Mouse (Mus musculus) C2C12 (cell line): ENCODE data around the gene Tsc22d2. TPM values are rescaled to one million over a fixed set of nuclear protein-coding genes. Genes with fewer than 3 reads are reported as not detected.

Experiments
- H3K27me3 ChIP-seq: one replicate; pipeline ENCODE4 v1.6.1; 2011; ENCODE audit not compliant: control insufficient read depth, insufficient read depth, insufficient read length
- H3K36me3 ChIP-seq: one replicate; pipeline ENCODE4 v1.6.1; 2011; ENCODE audit not compliant: control insufficient read depth, insufficient read depth
- H3K4me3 ChIP-seq: one replicate; pipeline ENCODE4 v1.5.1; 2011; ENCODE audit warnings: mild to moderate bottlenecking, control low read depth; ENCODE audit not compliant: poor library complexity, insufficient read depth, severe bottlenecking
- H3K79me2 ChIP-seq: one replicate; pipeline ENCODE4 v1.6.1; 2011; ENCODE audit not compliant: control insufficient read depth, insufficient read depth
- H3K79me3 ChIP-seq: one replicate; pipeline ENCODE4 v1.6.1; 2011; ENCODE audit warnings: low read depth, control low read depth
- H3ac ChIP-seq: one replicate; pipeline ENCODE3; 2011; ENCODE audit warnings: low read depth; ENCODE audit not compliant: control insufficient read depth, insufficient read length
- CEBPB ChIP-seq: IDR thresholded peaks from one replicate; pipeline ENCODE4 v1.6.1; 2011; ENCODE audit warnings: low read depth, mild to moderate bottlenecking, control low read depth, moderate library complexity
- CTCF ChIP-seq: IDR thresholded peaks from one replicate; pipeline ENCODE4 v1.5.1; 2011; ENCODE audit not compliant: control insufficient read depth, insufficient read depth, insufficient read length
- FOSL1 ChIP-seq: IDR thresholded peaks from one replicate; pipeline ENCODE4 v1.8.0; 2011; ENCODE audit warnings: mild to moderate bottlenecking, low read length; ENCODE audit not compliant: poor library complexity, insufficient read depth, severe bottlenecking
- MAX ChIP-seq: IDR thresholded peaks from one replicate; pipeline ENCODE4 v1.6.1; 2011; ENCODE audit warnings: mild to moderate bottlenecking, control low read depth
- MYOD1 ChIP-seq: IDR thresholded peaks from one replicate; pipeline ENCODE4 v1.6.1; 2011; ENCODE audit warnings: low read depth; ENCODE audit not compliant: control insufficient read depth, insufficient read length
- MYOG ChIP-seq: IDR thresholded peaks from one replicate; pipeline ENCODE4 v1.6.1; 2011; ENCODE audit not compliant: control insufficient read depth, insufficient read length; ENCODE audit errors: extremely low read depth
- USF1 ChIP-seq: IDR thresholded peaks from one replicate; pipeline ENCODE4 v1.6.1; 2011; ENCODE audit warnings: low read depth, mild to moderate bottlenecking, control low read depth, moderate library complexity
- long read RNA-seq, 2 experiments: library from polyadenylated mRNA; unstranded; transcript quantifications; one replicate each; pipeline ENCODE4 v2.0.0; 2019 to 2020
- polyA plus RNA-seq: library from polyadenylated mRNA; unstranded; fragments of >200 nt; fragmentation: generic; extraction: Trizol; gene quantifications from one replicate; pipeline ENCODE4 v1.2.1, GENCODE M21; 2012; ENCODE audit warnings: missing spikeins

Tsc22d2 gene
- 11.6 TPM for polyA plus RNA-seq
- long read RNA-seq, experiment 1, full-length matches to known transcripts, result 5 of 8 reads
- long read RNA-seq, experiment 1, partial matches to known transcripts, result 0 of 8 reads
- long read RNA-seq, experiment 1, other reads (novel, unspliced or antisense), result 3 of 8 reads
- long read RNA-seq, experiment 2, full-length matches to known transcripts, result 44 of 55 reads
- long read RNA-seq, experiment 2, partial matches to known transcripts, result 1 of 55 reads
- long read RNA-seq, experiment 2, other reads (novel, unspliced or antisense), result 10 of 55 reads

- TF ChIP-seq MYOG, result no peak
- no peak for TF ChIP-seq MAX
- no peak for TF ChIP-seq CTCF
- no peak for TF ChIP-seq FOSL1
- TF ChIP-seq MYOD1, result no peak
- TF ChIP-seq CEBPB, result no peak
- no peak for TF ChIP-seq USF1
- H3K79me3 ChIP-seq, result peaks cover 40% of the 10 kb centered on the region
- H3K27me3 ChIP-seq, result no peaks in the 10 kb centered on the region
- peaks cover 49% of the 10 kb centered on the region for H3K79me2 ChIP-seq
- peaks cover 29% of the 10 kb centered on the region for H3K36me3 ChIP-seq
- peak within 1 kb of the TSS; percentile 92 for H3K4me3 ChIP-seq
- H3ac ChIP-seq, result peak within 1 kb of the TSS; percentile 88
Measured at GRCm38 (mm10) chr3:58414234-58414938, at the start of gene Tsc22d2. TSS of gene Tsc22d2 (plus strand) at chr3:58414715.

GRCm38 (mm10) chr3:58366756-58367155 lies 47.8 kb upstream of the Tsc22d2 start:
- Histone ChIP-seq H3ac (no peak overlapping the region), H3K36me3 (no peaks in the 10 kb centered on the region), H3K79me3 (no peaks in the 10 kb centered on the region), H3K79me2 (no peaks in the 10 kb centered on the region), H3K27me3 (no peaks in the 10 kb centered on the region), H3K4me3 (no peak overlapping the region)
- TF ChIP-seq FOSL1, result no peak
- TF ChIP-seq USF1, result no peak
- no peak for TF ChIP-seq MYOD1
- TF ChIP-seq MAX, result no peak
- TF ChIP-seq CTCF, result no peak
- no peak for TF ChIP-seq CEBPB
- TF ChIP-seq MYOG, result no peak

GRCm38 (mm10) chr3:58370811-58371210 lies 43.7 kb upstream of the Tsc22d2 start:
- Histone ChIP-seq H3K4me3 (no peak overlapping the region), H3K79me3 (no peaks in the 10 kb centered on the region), H3K36me3 (no peaks in the 10 kb centered on the region), H3K79me2 (no peaks in the 10 kb centered on the region), H3ac (no peak overlapping the region), H3K27me3 (no peaks in the 10 kb centered on the region)
- no peak for TF ChIP-seq CTCF
- TF ChIP-seq MYOD1, result no peak
- no peak for TF ChIP-seq MAX
- no peak for TF ChIP-seq MYOG
- no peak for TF ChIP-seq FOSL1
- no peak for TF ChIP-seq CEBPB
- no peak for TF ChIP-seq USF1

GRCm38 (mm10) chr3:58372066-58372904 lies 42.2 kb upstream of the Tsc22d2 start:
- TF ChIP-seq CTCF, result no peak
- peak; percentile 36 for TF ChIP-seq MAX
- no peak for TF ChIP-seq CEBPB
- TF ChIP-seq MYOG, result no peak
- peak; percentile 1 for TF ChIP-seq USF1
- peak; percentile 94 for TF ChIP-seq FOSL1
- TF ChIP-seq MYOD1, result peak; percentile 83
- Histone ChIP-seq H3ac (peak overlapping the region; percentile 27), H3K79me2 (no peaks in the 10 kb centered on the region), H3K36me3 (no peaks in the 10 kb centered on the region), H3K4me3 (no peak overlapping the region), H3K79me3 (no peaks in the 10 kb centered on the region), H3K27me3 (no peaks in the 10 kb centered on the region)

GRCm38 (mm10) chr3:58372905-58373208 lies 41.7 kb upstream of the Tsc22d2 start:
- H3ac ChIP-seq, result peak overlapping the region; percentile 20
- no peak overlapping the region for H3K4me3 ChIP-seq
- TF ChIP-seq CEBPB, result no peak
- TF ChIP-seq MYOG, result no peak
- TF ChIP-seq MAX, result no peak
- no peak for TF ChIP-seq CTCF

GRCm38 (mm10) chr3:58374281-58374680 lies 40.2 kb upstream of the Tsc22d2 start:
- Histone ChIP-seq H3K4me3 (no peak overlapping the region), H3ac (no peak overlapping the region), H3K27me3 (no peaks in the 10 kb centered on the region), H3K36me3 (no peaks in the 10 kb centered on the region), H3K79me2 (no peaks in the 10 kb centered on the region), H3K79me3 (no peaks in the 10 kb centered on the region)
- TF ChIP-seq FOSL1, result no peak
- TF ChIP-seq MYOD1, result peak; percentile 74

More at GRCm38 (mm10) chr3:58372905-58373208, 41.7 kb upstream of the Tsc22d2 start:
- H3K36me3 ChIP-seq, result no peaks in the 10 kb centered on the region
- H3K27me3 ChIP-seq, result no peaks in the 10 kb centered on the region
- no peaks in the 10 kb centered on the region for H3K79me2 ChIP-seq
- no peaks in the 10 kb centered on the region for H3K79me3 ChIP-seq
